Mouse (Mus musculus) lung, adult 2 months (tissue): Measurements from ENCODE around the gene Fam89a.

Experiments
- CTCF ChIP-seq: fragments of 200-500 bp; IDR thresholded peaks from 2 replicates; pipeline ENCODE4 v1.5.1; 2011; ENCODE audit warnings: mild to moderate bottlenecking, low read length, control low read depth; ENCODE audit not compliant: insufficient read depth
- POLR2A ChIP-seq: fragments of 200-500 bp; IDR thresholded peaks from 2 replicates; pipeline ENCODE4 v1.6.1; 2011; ENCODE audit warnings: low read depth, mild to moderate bottlenecking, control low read depth, low read length, borderline replicate concordance; ENCODE audit errors: extremely low read depth

DNA sequence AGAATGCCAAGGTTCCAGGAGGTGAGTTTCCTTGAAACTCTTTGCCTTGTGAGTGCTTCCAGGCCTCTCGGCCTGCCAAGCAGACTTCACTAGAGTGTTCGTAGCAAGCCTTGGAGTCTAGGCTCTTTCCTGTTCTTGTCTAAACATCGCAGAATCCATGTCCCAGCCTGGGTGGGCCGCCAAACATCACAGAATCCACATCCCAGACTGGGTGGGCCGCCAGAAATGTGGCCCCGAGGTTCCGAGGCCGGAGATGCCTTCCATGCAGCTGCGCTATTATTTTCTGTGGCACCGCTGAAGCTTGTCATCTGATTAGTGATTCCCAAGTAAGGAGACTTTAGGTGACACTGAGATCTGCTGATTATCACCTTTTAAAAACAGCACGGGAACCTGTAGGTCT, 48.9 kb upstream of the Fam89a start:
- TF ChIP-seq CTCF (no peak), POLR2A (no peak)
